Mouse (Mus musculus) stomach, embryonic 14.5 days (tissue): ENCODE measurements around the gene 4933402N03Rik. TPM values are rescaled to one million over a fixed set of nuclear protein-coding genes. Genes with fewer than 3 reads are reported as not detected.

Experiments
- polyA plus RNA-seq: library from polyadenylated mRNA; unstranded; fragments of >200 nt; fragmentation: Nextera tagmentation; extraction: Ambion mirVana; gene quantifications from 2 replicates; pipeline ENCODE4 v1.2.1, GENCODE M21; 2014

The 4933402N03Rik gene
- polyA plus RNA-seq, 1 experiment from 2014 or later: not detected

Other genes with a start within 250 kb of the 4933402N03Rik start
- 10.2 and 14.7 TPM in 2 replicates for gene Htra1, start 210.2 kb downstream of the 4933402N03Rik start, polyA plus RNA-seq
- 7.4 and 10.9 TPM in 2 replicates for gene Dmbt1, start 114.3 kb downstream of the 4933402N03Rik start, polyA plus RNA-seq
- gene 5430419D17Rik, start 28.1 kb upstream of the 4933402N03Rik start, polyA plus RNA-seq: not detected in 2 replicates
- 0.11 TPM in 1 of 2 replicates, not detected in the other for gene Cuzd1, start 176.0 kb upstream of the 4933402N03Rik start, polyA plus RNA-seq
- gene Fam24b, start 183.2 kb upstream of the 4933402N03Rik start, polyA plus RNA-seq: not detected in 2 replicates
- not detected in 2 replicates for gene Fam24a, start 187.6 kb upstream of the 4933402N03Rik start, polyA plus RNA-seq
- gene 2310057M21Rik, start 216.4 kb upstream of the 4933402N03Rik start, polyA plus RNA-seq: 16.9 and 23.4 TPM in 2 replicates
- gene Pstk, start 224.8 kb upstream of the 4933402N03Rik start, polyA plus RNA-seq: 79.4 and 82.8 TPM in 2 replicates